Mouse (Mus musculus) kidney, postnatal 4 days (tissue): ENCODE measurements around the gene Pi4ka.
A peak's percentile ranks its signal among the peaks of the same experiment; 100 is the strongest.

Source experiments
- DNase-seq, 2 experiments: peaks; one replicate each; pipeline ENCODE4 v3.0.0; 2021; ENCODE audit warnings: mixed read lengths in 2 of 2

Gene Pi4ka

GRCm38 (mm10) chr16:17405736-17406443 lies at the start of gene Pi4ka, which contains the start of gene Snap29:
Gene Pi4ka (minus strand): TSS chr16:17406314.
Gene Snap29 (plus strand): TSS chr16:17405986.
- DNase-seq = peak; percentile 100

GRCm38 (mm10) chr16:17452373-17452715 lies 46.2 kb upstream of the Pi4ka start:
- peak; percentile 65 to 79 for DNase-seq

DNA sequence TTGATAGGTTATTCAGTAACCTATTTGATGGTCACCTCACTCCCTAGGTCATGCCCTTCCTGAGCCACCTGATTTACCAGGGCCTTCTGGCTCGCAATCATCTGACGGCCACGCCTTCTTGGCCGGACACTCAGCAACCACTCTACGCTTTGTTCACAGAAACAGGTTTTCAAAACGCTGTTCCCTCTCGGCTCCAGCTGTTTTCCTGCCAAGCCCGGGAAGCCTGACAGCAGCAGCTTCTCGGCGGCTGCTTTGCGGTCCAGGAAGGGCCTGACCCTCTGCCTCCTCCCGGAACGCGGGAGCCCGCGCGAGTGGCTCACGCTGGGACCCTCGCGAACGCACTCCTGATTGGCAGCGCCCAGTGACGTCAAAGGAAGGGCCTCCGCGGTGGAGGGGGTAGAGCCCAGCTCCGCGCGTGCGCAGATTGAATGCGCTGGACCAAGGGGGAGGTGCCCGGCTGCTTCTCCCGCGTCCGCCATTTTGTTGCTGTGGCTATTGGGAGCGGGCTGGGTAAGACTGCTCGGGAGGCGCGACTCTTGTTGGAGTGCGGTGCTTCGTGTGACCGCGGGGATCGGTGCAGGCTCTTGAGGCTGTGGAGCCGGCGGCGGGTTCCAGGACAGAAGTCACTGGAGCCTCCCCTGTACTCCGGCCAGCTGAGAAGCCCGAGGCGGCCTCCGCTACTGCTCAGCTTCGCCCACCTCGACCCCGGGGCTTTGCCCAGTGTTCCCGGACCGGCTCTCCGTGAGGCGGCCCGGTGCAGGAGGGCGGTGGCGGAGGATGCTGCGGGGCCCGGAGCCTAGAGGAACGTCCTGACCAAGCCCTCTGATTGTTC lies 45.6 kb upstream of the Pi4ka start, which contains the start of gene Crkl:
Crkl (plus strand) TSS at position 447 of the 832 bp plus-strand sequence.
- peak; percentile 98 to 99 for DNase-seq

- DNase-seq = no peak
These were observed 26.5 kb upstream of the Pi4ka start for GRCm38 (mm10) chr16:17432576-17432975.

- no peak for DNase-seq
These were observed 16.9 kb upstream of the Pi4ka start for GRCm38 (mm10) chr16:17423021-17423420.

GRCm38 (mm10) chr16:17410209-17410608 lies 4.1 kb upstream of the Pi4ka start:
- DNase-seq = peak in 1 of 2 experiments; percentile 26

DNA sequence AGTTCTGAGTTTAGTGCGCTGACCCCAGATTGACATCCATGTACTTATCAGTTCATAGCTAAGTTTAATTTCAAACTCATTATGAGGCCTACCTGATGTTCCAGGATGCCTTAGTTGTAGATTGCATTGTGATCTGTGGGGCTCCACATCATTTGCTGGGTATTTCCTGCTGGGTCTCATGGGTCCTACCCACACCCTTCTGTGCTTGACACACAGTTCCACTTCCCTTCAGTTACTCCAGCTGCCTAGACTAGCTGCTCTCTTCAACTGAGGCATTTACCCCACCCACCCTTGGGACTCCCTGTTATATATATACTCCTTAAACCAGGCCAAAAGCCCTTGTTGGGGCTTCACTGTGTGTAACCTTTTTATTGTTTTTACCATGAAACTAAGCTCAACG lies 2.9 kb upstream of the Pi4ka start:
- DNase-seq = no peak

GRCm38 (mm10) chr16:17406512-17407231 lies 558 bp upstream of the Pi4ka start:
- peak in 1 of 2 experiments; percentile 8 for DNase-seq

- DNase-seq = peak; percentile 73 to 83
These were observed 830 bp downstream of the Pi4ka start for GRCm38 (mm10) chr16:17405271-17405696.

DNA sequence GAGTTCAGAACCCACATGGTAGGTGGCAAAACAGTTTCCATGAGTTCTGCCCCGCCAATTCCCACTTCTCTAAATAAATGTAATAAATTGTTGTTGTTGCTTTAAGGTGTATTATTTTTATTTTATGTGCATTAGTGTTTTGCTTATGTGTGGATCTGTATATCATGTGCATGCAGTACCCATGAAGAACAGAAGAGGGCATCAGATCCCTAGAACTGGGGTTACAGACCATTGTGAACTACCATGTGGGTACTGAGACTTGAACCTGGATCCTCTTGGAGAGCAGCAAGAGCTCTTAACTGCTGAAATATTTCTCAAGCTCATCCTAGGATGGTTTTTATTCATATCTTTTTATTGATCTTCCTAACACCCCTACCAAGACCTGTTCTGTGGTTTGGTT lies 3.3 kb downstream of the Pi4ka start:
- peak in 1 of 2 experiments; percentile 38 for DNase-seq

GRCm38 (mm10) chr16:17392784-17393183 lies 13.3 kb downstream of the Pi4ka start:
- DNase-seq = peak; percentile 19 to 34

GRCm38 (mm10) chr16:17383594-17384326 lies 22.4 kb downstream of the Pi4ka start:
- no peak for DNase-seq

GRCm38 (mm10) chr16:17382306-17382705 lies 23.8 kb downstream of the Pi4ka start:
- DNase-seq = no peak

DNA sequence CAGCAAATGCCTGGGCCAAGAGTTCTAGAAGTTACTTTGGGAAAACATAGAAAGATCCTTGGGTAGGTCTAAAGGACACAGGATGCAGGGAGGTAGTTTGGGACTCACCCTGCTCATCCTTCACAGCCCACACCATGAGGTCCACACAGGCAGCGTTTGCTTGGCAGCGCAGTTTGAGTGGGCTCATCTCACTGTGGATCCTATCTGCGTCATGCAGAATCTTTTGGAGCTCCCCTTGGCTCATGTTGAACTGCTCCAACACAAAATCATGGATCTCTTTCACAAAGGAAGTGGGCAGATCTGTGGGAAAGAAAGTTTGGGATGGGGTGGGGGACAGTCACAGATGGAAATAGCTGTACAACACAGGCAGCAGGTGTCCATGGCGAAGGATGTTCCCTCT lies 47.3 kb downstream of the Pi4ka start:
- DNase-seq = no peak

DNA sequence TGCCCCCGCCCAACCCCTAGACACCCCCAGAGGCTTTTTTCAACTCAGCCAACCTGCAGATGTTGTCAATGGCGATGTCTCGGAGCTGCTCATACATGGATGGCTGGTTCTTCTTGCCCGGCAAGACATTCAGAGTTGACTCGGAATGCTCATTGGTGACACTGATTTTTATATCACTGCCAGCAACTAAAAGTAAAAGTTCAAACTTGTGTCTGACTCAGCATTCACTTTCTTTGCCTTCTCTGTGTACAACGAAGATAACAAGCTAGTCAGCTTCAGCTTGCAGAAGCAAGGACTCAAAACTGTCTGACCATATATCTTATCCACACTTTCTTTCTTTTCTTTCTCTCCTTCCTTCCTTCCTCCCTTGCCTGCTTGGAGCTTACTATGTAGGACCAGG lies 50.1 kb downstream of the Pi4ka start:
- no peak for DNase-seq

DNA sequence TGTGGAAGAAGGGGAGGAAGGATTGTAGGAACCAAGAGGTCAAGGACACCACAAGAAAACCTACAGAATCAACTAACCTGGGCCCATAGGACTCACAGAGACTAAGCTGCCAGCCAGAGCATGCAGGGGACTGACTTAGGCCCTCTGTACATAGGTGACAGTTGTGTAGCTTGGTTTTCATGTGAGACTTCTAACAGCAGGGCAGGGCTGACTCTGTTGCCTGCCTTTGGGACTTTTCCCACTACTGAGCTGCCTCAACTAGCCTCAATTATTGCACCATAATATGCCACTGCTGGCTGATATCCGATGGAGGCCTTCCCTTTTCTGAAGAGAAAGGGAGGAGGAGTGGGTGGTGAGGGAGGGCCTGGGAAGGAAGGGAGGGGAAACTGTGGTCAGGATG lies 59.3 kb downstream of the Pi4ka start:
- DNase-seq = no peak

- DNase-seq = no peak
These were observed 60.3 kb downstream of the Pi4ka start for GRCm38 (mm10) chr16:17345813-17346155.

DNA sequence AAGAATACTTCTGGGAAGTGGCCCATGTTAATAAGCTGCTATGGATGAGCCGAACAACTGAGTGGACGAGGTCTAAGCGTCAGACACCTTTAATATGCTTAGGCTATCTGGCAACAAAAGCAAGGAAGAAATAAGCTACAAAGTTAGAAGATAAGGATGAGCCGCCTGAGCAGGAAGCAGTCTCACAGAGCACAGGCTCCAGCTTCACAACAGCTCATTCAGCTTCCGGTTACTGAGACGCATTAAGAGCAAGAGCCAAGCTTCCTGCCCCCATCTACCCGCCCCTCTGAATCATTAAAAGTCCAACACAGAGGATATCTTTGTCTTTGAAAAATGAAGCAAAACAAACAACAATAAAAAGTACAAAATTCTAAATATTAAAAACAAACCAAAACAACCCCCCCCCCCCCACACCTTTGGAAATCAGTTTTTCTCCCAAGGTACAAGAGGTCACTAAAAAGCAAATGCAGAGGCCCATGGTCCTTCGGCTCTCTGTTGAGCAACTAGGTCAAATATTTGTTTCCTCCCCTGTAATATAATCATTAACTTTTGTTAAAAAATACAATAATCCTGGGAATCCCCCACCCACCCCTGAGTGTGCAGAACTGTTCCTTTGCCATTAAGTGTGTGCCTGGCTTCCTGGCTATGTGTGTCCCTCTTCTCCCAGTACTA lies 60.8 kb downstream of the Pi4ka start:
- peak in 1 of 2 experiments; percentile 8 for DNase-seq

GRCm38 (mm10) chr16:17341847-17342246 lies 64.3 kb downstream of the Pi4ka start:
- DNase-seq = no peak

DNA sequence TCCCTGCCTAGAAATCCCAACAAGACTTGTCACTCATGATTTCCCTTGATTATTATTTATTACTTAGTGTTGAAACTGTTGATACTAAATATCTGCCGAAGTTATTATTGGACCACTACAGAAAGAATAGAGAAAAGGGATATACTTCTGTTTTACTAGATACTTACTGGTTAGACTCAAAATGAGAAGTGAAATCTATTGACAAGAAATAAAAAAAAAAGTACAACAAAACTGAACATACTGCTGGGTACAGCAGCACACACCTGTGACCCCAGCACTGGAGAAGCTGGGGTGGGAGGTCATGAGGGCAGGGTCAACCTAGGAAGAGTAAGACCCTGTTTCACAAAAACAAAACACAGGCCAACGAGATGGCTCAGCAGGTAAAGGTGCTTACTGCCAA lies 65.4 kb downstream of the Pi4ka start:
- DNase-seq = no peak

DNA sequence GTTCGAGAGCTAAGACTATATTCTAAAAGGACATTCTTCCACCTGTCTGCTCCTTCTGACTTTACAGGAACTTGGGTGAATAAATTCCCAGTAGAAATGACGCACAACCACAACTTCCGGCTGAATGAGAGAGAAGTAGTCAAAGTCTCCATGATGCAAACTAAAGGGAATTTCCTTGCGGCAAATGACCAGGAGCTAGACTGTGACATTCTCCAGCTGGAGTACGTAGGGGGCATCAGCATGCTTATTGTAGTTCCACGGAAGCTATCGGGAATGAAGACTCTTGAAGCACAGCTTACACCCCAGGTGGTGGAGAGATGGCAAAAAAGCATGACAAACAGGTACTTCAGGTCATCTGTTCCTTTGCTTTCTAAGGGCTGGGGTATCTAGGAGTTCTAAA lies 66.4 kb downstream of the Pi4ka start:
- DNase-seq = no peak

GRCm38 (mm10) chr16:17336089-17336488 lies 70.0 kb downstream of the Pi4ka start:
- DNase-seq = no peak
